Mouse (Mus musculus) thymus, postnatal 36 days (tissue): ENCODE measurements around the gene Elf1.
"Not testable (repeated sequence)": the region's sequence is repeated elsewhere in the genome, so short reads cannot be mapped to it uniquely, and the experiment has no call there.

Experiments
- DNase-seq, 2 experiments: peaks; one replicate each; pipeline ENCODE4 v3.0.0; 2022; ENCODE audit warnings: mixed read lengths in 2 of 2

The Elf1 gene

DNA sequence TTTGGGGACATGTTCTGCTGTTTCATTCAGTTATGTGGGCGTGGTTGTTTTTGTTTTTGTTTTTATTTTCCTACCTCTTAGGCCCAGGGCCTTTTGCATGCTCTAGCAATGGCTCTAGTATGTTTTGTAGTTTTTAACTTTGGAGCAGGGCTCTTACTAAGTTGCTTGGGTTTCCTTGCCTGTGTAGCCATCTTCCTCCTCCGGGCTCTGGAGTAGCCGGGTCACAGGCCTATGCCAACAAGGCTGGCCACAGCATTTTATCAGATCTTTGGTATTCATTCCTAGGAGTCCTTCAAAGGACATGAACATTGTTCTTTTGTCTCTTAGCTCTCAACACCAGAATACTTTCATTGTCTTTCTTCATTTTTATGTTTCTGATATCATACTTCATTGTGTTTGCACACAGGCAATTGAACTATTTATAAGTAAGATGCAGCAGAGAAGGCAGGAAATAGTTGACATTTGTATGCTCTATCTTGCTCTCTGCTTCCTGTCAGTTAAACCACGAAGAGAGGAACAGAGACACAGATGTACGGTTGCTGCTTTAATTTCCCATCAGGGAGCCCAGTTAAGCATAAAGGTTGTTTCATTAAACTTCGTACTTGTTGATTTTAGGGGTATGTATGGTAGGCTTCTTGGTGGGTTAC is 40.6 kb downstream of the Elf1 start:
- peak; percentile 40 to 47 for DNase-seq

DNA sequence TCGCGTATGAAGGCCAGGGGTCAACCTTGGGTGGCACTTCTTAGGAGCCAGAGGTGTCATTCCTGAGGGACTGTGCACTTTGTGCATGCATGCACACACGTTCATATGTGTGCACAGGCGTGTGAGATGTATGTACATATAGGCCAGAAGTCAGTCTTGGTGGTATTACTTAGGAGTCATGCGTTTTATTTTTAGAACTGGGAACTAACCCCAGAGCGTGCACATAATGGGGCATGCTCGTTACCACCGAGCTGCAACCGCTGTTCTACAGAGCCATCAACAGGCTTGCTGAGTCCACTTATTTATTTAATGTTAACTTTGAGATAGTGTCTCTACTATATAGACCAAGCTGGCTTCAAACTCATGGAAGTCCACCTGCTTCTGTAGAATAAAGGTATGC is 41.4 kb downstream of the Elf1 start:
- peak; percentile 43 to 46 for DNase-seq

DNA sequence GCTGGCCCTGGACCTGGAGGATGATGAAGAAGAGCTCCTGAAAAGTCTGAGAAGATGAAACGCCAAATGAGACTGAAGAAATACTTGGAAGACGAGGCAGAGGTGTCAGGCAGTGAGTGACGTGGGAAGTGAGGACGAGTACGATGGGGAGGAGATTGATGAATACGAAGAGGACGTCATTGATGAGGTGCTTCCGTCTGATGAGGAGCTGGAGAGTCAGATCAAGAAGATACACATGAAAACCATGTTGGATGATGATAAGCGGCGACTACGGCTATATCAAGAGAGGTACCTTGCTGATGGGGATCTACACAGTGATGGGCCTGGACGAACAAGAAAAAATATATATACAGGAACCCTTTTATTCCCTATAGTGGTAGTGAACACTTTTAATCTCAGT is 45.1 kb downstream of the Elf1 start:
- not testable (repeated sequence) for DNase-seq

DNA sequence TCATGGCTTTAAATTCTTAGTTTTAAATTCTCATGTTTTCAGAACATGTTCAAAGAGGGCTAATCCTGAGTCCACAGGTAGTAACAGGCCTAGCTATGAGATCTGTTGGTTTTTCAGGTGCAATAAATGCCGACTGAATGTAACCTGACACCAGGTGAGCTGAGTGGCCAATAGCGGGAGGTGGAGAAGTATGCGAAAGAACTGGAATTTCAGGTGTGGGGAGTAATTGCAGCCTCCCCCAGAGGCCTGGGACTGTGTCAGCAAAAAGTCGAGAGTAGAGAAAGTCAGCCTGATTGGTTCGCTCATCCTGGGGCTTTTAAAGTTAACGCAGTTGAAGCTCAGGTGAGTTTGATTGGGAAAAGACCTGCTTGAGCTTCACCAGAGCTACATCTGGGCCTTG is 46.7 kb downstream of the Elf1 start:
- no peak for DNase-seq

DNA sequence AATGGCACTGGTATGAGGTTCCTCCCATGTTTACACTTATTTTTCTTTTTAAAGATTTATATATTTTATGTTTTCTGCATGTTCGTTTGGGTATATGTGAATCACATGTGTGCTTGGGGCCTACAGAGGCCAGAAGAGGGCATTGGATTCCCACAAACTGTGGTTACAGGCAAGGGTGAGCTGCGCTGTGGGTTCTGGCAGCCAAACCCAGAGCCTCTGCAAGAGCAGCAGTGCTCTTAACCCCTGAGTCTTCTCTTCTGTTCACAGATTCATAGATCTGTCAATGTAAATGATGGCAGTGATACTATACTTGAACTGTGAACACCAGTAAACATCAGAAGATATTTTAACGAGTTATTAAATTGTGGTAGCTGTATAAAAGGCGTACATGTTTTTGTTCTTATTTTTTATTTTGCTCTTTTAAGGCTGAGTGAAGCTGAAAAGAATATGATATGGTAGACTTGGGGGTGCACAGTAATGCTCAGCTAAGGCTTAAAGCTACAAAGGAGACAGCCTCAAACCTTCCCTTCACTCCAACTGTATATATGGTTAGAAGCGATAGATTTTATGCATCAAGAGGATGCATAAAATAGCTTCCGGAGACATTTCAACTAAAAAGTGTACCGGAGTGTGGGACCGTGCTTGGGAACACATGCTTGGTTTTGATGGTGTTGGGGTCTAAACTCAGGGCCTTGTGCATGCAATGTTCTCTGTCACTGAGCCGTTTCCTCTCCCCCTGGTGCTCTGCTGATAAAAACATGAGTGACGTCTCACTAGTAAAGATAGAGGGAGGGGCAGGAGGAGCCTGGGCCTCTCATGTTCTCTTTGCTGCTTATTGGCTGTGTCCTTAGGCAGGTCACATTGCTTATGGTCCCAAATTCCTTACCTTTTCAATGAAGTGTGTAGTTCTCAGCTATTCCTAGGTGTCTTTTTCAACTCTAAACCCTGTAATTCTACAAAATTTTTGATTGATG is 48.9 kb downstream of the Elf1 start:
- DNase-seq: peak; percentile 32 to 38

DNA sequence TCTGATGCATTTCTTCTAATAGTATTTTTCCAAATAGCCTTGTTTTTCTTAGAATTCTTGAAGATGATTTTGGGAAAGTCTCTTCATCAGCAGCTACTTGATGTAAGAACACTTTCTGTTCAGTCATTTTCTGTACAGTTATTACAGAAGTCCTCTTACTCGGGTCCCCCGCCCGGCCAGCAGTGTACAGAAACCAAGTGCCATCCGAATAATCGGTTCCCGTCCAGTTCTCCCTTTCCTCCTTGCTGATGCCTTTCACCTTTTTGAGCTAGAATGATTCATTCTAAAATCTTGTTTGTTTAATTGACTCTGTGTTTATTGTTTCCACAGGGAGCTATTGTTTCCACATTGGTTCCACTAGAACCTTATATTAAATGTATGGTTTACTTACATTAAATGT is 49.8 kb downstream of the Elf1 start:
- no peak for DNase-seq

DNA sequence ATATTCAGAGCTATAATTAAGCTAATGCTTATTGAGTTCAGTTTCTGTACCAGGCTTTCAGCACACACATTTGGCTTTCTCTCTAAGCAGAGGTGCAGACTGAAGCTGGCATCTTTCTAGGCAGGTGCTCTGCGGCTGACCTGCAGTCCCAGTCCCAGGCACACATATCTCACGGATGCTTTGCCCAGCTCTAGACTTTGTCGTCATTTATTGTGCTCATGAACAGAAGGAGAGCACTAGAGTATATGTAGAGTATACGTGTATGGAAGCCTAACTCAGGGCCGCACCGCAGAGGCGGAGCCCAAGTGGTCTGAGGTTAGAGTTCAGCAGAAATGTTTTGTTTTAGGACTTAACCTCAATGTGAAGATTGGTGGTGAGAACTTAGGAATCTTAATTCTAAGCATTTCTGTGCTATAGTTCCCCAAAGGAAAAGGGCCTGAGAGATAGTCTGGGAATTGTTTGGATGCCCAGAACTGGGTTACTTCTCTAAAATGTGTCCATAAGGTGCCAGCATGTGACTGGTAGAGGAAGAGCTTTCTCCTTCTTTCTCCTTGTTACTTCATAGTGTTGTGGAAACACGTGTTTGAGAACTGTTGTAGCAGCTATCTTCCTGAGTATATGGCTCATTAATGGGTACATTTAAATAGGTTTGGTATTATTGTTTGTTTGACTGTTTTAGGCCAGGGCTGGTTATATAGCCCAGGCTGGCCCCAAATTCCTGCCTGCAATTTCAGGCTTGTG is 51.2 kb downstream of the Elf1 start:
- peak; percentile 33 to 43 for DNase-seq

DNA sequence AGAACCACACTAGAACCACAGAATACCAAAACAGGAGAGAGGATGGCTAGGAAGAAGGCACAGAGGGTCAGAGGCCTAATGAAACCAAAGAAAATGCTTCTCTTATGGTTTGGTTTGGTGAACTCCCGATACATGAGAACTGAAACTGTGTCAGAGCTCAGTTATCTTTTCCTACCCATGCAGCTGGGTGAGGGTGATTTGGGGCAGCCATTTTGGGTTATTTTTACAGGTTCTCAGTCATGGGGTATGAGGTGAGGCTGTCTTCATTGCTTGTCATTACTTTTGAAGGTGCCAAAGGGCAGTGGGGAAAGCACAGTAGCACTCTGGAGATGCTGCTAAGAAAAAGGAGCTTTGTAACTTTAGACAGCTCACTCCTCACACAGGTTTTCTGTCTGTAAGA is 52.4 kb downstream of the Elf1 start:
- DNase-seq: no peak

DNA sequence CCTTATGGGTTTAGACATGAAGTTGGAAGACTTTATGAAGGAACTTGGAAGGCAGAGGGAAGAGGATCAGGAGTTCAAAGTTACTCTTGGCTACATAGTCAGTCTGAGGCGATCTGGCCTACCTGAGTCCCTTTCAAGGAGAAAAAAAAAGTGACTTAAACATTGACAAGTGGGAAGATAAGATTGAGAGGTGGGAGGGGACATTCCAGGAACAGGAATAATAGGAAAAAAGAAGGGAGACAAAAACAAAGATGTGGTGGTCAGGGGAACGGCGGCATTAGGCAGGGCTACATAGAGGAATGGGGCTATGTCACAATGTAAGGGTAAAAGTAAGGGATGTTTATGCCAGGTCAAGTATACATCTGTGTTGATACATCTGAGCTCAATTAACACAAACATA is 53.2 kb downstream of the Elf1 start:
- no peak for DNase-seq

DNA sequence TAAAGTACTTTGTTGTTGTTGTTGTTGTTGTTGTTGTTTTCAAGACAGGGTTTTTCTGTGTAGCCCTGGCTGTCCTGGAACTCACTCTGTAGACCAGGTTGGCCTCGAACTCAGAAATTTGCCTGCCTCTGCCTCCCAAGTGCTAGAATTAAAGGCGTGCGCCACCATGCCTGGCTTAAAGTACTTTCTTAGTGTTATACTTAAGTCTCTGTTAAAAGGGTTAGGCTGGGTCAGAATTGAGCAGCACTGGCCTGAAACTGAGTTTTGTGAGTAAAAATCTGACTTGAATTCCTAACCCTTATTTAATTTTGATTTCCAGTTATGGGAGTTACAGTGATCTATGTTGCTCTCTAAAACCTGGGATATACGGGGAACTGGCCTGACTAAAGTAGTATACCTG is 53.7 kb downstream of the Elf1 start:
- not testable (repeated sequence) for DNase-seq

DNA sequence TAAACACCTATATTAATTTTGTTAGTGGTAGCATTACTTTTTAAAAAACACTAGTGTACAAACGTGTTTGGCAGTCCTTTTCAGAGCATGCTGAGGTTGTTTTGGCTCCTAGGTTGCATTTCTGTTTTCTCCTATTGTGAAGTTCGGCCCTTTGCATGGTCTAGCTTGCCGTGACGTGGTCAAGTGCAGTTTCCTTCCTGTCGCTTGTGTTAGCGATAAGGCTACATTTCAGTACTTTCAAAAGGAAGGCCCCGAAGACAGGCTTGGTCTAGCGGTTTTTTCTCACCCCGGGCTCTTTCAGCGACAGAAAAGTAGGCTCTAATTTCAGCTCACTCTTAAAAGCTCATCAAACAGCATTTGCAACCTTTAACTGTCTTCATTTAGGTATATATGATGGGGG is 54.3 kb downstream of the Elf1 start:
- peak; percentile 33 to 36 for DNase-seq

DNA sequence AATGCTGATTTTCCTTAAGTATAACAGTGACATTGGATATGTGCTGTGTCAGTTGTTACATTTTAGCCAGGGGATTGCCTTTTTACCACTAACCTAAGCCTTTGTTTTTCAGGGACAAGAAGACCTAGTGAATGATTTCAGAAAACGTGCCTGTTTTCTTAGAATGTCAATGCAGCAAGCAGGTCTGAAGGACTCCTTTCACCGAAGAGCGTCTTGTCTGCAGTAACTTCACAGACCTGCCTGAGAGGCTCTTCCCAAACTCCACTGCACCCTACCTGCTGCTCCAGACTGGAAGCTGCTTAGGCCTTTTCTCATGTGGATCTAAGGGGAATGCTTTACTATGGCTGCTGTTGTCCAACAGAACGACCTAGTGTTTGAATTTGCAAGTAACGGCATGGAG is 55.0 kb downstream of the Elf1 start:
- no peak for DNase-seq

DNA sequence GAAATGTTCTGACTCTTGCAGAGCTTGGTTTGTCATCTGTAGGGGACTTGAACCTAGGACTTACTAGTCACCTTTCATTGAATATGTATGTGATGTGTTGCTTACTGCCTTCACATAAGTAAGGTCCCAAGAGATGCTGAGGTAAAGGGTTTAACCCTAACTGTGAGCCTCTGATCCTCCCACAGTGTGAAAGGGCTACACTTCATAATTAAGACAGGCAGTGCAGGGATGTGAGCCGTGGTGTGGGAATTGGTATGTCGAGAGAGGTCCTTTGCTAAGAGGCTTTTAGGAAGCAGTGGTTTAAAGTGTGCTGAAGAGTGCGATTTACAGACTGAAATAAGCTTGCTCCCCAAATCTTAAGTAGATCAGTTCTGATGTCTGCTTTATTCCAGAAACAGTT is 55.8 kb downstream of the Elf1 start:
- no peak for DNase-seq

DNA sequence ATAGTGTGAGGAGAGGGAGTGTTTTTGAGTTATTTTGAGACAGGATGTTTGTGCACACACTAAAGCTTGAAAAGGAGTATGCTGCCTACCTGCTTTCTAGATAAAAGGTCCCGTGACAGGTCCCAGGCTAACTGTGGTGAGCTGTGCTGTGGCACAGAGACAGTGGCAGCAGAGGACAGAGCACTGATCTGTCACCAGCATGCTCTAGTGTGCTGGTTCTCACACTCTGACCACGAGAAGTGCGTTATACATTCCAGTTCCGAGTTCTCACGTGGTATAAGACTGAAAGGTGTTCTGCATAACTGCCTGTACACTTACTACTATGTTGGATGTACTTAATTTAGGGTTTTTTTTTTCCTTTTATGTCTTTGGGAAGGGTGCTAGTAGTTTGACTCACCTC is 56.5 kb downstream of the Elf1 start:
- DNase-seq: peak; percentile 49 to 73

DNA sequence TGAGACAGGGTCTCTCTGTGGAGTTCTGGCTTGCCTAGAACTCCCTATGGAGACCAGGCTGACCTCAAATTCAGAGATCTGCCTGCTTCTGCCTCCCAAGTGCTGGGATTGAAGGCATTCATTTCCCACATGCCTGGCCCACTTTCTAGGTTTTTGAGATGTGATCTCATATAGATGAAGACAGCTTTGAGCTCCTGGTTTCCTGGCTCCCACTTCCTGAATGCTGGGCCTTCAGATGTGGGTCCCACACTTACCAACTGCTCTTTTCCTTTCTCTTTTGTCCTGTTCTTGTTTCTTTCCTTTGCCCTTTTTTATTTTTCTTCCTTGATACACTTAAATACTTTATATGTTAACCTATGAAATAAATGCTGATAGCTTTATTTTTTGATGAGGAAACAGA is 56.9 kb downstream of the Elf1 start:
- peak in 1 of 2 experiments; percentile 39 for DNase-seq

DNA sequence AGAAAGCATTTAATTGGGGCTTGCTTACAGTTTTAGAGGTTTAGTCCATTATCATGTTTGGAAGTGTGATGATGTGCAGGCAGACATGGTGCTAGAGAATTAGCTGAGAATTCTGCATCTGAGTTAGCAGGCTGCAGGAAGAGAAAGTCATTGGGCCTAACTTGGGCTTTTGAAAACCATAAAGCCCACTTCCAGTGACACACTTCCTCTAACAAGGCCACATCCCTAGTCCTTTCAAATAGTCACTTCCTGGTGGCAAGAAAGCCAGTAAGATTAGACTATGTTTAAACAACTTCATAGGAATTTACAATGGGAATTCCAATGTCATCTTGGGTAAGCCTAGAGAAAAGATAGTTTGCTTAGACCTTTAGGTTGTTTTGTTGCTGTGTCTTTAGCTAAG is 60.6 kb downstream of the Elf1 start:
- DNase-seq: no peak

DNA sequence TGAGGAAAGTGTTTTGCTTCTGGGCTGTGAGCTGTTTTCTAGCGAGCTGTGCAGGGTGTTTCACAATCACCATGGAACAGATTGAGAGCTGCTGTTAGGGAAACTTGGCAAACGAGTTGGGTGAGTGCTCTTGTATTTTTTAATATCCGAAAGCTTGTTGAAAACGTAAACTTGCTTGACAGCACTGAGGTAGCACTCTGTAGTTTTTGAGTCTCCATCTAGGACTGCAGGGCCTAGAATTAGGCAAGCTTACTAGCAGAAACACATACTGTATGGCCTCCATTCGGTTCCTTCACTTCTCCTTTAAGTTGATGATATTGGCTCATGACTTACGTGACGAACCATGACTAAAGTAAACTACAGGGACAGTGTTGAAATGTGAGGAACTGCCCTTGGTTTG is 68.3 kb downstream of the Elf1 start:
- no peak for DNase-seq

DNA sequence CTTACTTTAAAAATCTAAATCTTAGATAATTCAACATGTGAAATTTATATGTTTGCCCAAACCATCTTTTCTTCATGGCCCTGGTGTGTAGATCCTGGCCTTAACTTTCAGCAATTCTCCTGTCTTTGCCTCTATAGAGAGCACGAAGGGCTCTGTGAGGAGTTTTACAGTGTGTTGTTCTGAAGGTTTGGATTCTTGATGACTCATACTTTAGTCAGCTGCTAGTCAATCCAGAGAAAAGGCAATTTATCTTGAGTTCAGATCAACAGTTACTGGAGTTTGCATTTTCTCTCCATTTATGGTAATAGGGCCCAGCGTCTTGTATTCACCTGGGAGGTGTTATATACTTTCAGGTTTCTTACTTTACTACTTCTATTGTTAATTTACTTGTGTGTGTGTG is 70.9 kb downstream of the Elf1 start:
- no peak for DNase-seq

DNA sequence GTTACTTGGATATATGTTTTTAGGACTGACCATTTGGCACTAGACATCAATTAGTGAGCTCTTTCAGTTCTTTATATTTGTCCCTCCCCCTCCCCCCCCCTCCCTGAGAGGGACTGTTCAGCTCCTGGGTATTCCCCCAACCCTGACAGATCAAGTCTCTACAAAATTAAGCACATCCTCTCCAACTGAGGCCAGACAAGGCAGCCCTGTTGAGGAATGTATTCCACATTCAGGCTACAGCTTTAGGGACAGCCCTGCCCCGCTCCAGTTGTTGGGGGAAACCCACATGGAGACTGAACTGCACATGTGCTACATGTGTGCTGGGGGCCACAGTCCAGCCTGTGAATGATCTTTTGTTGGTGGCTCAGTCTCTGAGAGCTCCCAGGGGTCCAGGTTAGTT is 71.9 kb downstream of the Elf1 start:
- no peak for DNase-seq

DNA sequence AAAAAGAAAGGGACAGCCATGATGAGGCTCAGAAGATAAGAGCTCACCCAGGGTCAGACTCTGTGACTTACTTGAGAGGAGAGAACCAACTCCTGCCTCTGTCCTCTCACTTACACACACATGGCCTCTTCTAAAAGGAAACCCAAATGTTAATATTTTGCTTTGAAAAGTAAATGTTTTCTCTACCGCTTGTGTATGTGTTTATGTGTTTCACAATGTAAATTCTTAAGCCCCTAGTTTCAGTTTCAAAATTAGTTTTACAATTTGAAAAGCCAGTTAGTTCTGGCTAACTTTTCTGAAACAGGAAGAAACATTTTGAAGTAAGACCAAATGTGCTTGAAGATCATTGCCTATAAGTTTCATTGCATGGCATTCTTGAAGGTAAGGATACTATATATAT is 76.8 kb downstream of the Elf1 start:
- no peak for DNase-seq

DNA sequence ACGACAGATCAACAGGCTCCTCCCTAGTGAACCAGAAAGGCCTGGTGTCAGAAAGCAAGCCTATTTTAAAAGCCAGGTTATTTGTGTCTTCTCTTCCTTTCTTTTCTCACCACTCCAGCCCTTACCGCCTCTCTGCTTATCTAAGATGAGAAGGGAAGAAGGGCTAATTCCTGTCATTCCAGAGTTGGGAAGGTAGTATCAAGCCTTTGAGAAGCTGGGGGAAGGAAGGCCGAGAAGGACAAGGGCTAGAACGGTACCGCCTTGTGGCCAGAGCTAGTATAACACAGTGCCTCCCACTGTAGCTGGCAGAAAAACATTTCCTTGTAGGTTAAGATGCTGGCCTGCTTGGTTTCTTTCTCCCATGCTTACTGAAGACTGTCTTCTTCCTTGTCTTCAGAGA is 81.8 kb downstream of the Elf1 start:
- peak; percentile 55 to 59 for DNase-seq

DNA sequence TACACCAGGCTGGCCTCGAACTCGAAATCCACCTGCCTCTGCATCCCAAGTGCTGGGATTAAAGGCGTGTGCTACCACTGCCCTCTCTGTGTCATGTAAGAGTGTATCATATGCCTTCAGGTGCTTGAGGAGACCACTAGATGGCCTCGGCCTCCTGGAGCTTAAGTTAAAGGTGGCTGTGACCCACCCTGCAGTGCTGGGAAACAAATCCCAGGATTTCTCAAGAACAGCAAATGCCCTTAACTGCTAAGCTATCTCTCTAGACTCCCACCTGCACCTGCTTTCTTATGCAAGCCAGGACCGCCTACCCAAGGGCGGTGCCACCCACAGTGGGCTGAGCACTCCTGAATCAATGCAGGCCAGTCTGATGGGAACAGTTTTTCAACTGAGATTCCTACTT is 83.8 kb downstream of the Elf1 start:
- no peak for DNase-seq

DNA sequence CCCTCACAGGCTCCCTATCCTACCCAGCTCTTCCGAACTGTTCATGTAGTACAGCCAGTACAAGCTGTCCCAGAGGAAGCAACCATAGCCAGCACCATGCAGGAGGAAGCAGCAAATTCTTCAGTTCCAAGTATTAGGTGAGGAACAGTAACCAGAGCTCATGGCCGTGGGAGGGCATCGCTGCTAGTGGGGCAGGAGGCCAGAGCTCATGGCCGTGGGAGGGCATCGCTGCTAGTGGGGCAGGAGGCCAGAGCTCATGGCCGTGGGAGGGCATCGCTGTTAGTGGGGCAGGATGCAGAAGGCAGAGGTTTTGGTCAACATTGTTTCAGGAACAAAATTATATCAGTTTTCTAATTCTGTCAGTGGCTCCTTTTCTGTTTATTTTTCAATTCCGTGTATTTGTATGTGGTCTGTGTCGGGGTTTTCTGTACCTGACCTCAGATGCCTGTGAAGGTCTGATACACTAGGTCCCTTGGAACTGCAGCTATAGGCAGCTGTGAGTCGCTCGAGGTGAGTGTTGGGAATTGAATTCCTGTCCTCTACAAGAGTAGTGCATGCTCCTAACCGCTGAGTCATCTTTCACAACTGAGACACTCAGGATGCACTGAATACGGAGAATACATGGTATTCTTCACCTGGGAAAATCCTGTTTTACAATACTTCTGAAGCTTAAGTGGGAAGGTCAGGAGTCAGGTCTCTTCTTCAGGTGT is 92.6 kb downstream of the Elf1 start:
- DNase-seq: no peak
